Mouse (Mus musculus): ENCODE results near the gene F830045P16Rik. TPM values are rescaled to one million over a fixed set of nuclear protein-coding genes. Genes with fewer than 3 reads are reported as not detected.
"Not testable (repeated sequence)": the region's sequence is repeated elsewhere in the genome, so short reads cannot be mapped to it uniquely, and the experiment has no call there.

The F830045P16Rik gene
- total RNA-seq, 1 experiment: not detected

DNA sequence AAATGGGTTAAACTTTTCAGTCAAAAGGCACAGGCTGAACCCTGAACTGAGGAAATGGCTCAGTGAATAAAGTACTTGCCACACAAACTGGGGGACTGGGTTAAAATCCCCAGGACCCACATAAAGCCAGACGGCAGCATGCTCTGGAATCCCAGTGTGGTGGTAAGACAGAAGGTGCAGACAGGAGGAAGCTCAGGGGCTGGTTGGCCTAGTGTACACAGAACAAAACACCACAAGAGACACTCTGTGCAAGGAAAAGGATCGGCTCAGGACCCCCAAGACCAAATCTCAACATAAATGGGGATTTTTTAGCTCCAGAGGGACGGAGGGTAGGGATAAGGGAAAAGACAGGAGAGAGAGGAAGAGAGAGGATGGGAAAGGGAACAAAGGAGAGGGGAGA lies 17.9 kb downstream of the F830045P16Rik start:
- H3K9me3 ChIP-seq (ENCODE audit: control insufficient read depth, insufficient read depth, low read depth, low read length): no peaks in the 10 kb centered on the region
- no peak for DNase-seq (ENCODE audit: low read depth, low spot score)
- H3K4me3 ChIP-seq (ENCODE audit: insufficient read depth in 1 of 2, low read depth in 1 of 2, low read length in 2 of 2, poor library complexity in 1 of 2, severe bottlenecking in 1 of 2): no peak overlapping the region
- H3K36me3 ChIP-seq (ENCODE audit: control insufficient read depth, insufficient read depth, low read length, poor library complexity, severe bottlenecking): no peaks in the 10 kb centered on the region
- in situ Hi-C loops (cut with MboI; ENCODE audit: low sequenced_read_pairs in 2 of 2, unreplicated experiment in 2 of 2): no loop called here
- H3K9ac ChIP-seq (ENCODE audit: insufficient read depth, low read depth, low read length, poor library complexity, severe bottlenecking): no peak overlapping the region
- H3K27ac ChIP-seq (ENCODE audit: insufficient read depth, low read depth, low read length, poor library complexity, severe bottlenecking): no peak overlapping the region
- H3K4me1 ChIP-seq (ENCODE audit: control insufficient read depth in 2 of 2, insufficient read depth in 2 of 2, low read length in 2 of 2, poor library complexity in 1 of 2): peaks cover 0 to 9% of the 10 kb centered on the region in 2 experiments; a peak in 2 of 4 replicates
- TF ChIP-seq ZC3H11A (IDR thresholded peaks at IDR 0.05; ENCODE audit: borderline replicate concordance, low read depth, low read length) (no peak), MAFK (IDR thresholded peaks at IDR 0.05; ENCODE audit: insufficient read depth, low read depth, low read length) (no peak), HCFC1 (IDR thresholded peaks at IDR 0.05; ENCODE audit: borderline replicate concordance, insufficient read depth, low read length) (no peak), ZNF384 (IDR thresholded peaks at IDR 0.05; ENCODE audit: low read depth, low read length) (no peak), CHD2 (IDR thresholded peaks at IDR 0.05; ENCODE audit: low read depth, low read length) (no peak)

DNA sequence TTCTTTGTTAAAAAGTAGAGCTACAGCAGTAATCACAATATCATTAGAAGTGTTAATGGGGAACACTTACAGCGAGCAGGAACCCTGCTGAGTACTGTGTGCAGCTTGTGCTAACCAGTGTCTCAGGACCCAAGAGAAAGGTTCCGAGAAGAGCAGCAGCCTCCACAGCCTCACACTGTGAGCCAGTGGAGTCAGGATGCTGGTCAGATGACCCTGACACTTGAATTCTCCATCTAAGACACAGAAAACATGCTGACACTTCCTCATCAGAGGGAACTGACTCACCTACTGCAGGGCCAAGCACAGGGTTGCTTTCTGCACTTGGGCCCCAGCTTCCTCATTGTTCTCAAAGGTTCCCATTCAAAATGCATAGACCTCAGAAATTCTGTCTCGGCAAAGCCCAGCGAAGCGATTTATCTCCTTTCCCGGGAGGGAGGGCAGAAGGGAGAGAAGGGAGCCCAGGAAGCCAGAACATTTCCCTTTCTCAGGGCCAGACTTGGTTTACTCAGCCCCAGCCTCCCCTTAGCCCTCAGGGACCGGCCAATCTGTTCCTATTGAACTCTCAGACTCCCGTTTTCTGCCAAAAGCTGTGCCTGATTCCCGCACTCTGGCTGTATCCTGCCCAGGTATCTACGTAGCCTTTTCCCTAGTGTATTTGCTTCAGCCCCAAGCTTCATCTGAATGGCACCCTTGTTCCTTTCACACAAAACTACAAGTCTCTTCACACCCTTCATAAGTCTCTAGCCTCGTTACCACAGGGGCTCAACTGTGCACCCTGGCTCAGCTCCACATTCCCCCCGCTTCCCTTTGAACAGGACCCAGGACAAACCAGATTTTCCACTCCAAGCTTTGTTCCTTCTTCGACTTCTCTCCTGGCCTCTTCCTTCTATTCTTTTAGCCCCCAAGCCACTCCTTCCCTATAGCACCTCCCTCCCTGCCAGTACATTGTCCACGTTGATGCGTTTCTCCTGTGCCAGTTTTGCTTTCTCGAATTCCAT lies 21.2 kb downstream of the F830045P16Rik start:
- Histone ChIP-seq H3K27ac (ENCODE audit: insufficient read depth, low read depth, low read length, poor library complexity, severe bottlenecking) (no peak overlapping the region), H3K36me3 (ENCODE audit: control insufficient read depth, insufficient read depth, low read length, poor library complexity, severe bottlenecking) (no peaks in the 10 kb centered on the region), H3K4me3 (ENCODE audit: insufficient read depth in 1 of 2, low read depth in 1 of 2, low read length in 2 of 2, poor library complexity in 1 of 2, severe bottlenecking in 1 of 2) (no peak overlapping the region), H3K9ac (ENCODE audit: insufficient read depth, low read depth, low read length, poor library complexity, severe bottlenecking) (no peak overlapping the region), H3K9me3 (ENCODE audit: control insufficient read depth, insufficient read depth, low read depth, low read length) (no peaks in the 10 kb centered on the region), H3K4me1 (ENCODE audit: control insufficient read depth in 2 of 2, insufficient read depth in 2 of 2, low read length in 2 of 2, poor library complexity in 1 of 2) (peaks cover 0 to 9% of the 10 kb centered on the region in 2 experiments; a peak in 2 of 4 replicates)
- TF ChIP-seq MAFK (IDR thresholded peaks at IDR 0.05; ENCODE audit: insufficient read depth, low read depth, low read length) (no peak), ZC3H11A (IDR thresholded peaks at IDR 0.05; ENCODE audit: borderline replicate concordance, low read depth, low read length) (no peak), CHD2 (IDR thresholded peaks at IDR 0.05; ENCODE audit: low read depth, low read length) (no peak), HCFC1 (IDR thresholded peaks at IDR 0.05; ENCODE audit: borderline replicate concordance, insufficient read depth, low read length) (no peak), ZNF384 (IDR thresholded peaks at IDR 0.05; ENCODE audit: low read depth, low read length) (no peak)
- no peak for DNase-seq (ENCODE audit: low read depth, low spot score)
- in situ Hi-C loops (cut with MboI; ENCODE audit: low sequenced_read_pairs in 2 of 2, unreplicated experiment in 2 of 2): no loop called here

DNA sequence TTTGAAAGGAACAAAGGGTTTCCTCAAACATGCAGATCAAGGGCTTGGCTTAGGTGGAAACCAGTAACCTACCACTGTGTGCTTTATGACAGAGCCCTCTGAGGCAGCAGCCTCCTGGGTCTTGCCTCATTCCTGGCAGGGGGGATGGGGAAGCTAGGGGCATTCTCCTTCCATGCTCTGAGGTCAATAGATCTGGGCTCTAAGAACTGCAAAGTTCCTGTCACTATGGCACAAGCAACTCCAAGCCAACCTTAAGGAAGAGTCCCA lies 22.1 kb downstream of the F830045P16Rik start:
- TF ChIP-seq ZNF384 (IDR thresholded peaks at IDR 0.05; ENCODE audit: low read depth, low read length): no peak
- TF ChIP-seq ZC3H11A (IDR thresholded peaks at IDR 0.05; ENCODE audit: borderline replicate concordance, low read depth, low read length): no peak
- TF ChIP-seq MAFK (IDR thresholded peaks at IDR 0.05; ENCODE audit: insufficient read depth, low read depth, low read length): no peak
- no peak for TF ChIP-seq HCFC1 (IDR thresholded peaks at IDR 0.05; ENCODE audit: borderline replicate concordance, insufficient read depth, low read length)
- TF ChIP-seq CHD2 (IDR thresholded peaks at IDR 0.05; ENCODE audit: low read depth, low read length): no peak
- no peak overlapping the region for H3K9ac ChIP-seq (ENCODE audit: insufficient read depth, low read depth, low read length, poor library complexity, severe bottlenecking)
- H3K27ac ChIP-seq (ENCODE audit: insufficient read depth, low read depth, low read length, poor library complexity, severe bottlenecking): no peak overlapping the region
- H3K4me1 ChIP-seq (ENCODE audit: control insufficient read depth in 2 of 2, insufficient read depth in 2 of 2, low read length in 2 of 2, poor library complexity in 1 of 2): peaks cover 0 to 9% of the 10 kb centered on the region in 2 experiments; a peak in 2 of 4 replicates
- no peaks in the 10 kb centered on the region for H3K9me3 ChIP-seq (ENCODE audit: control insufficient read depth, insufficient read depth, low read depth, low read length)
- no peak overlapping the region for H3K4me3 ChIP-seq (ENCODE audit: insufficient read depth in 1 of 2, low read depth in 1 of 2, low read length in 2 of 2, poor library complexity in 1 of 2, severe bottlenecking in 1 of 2)
- in situ Hi-C loops (cut with MboI; ENCODE audit: low sequenced_read_pairs in 2 of 2, unreplicated experiment in 2 of 2): no loop called here
- no peak for DNase-seq (ENCODE audit: low read depth, low spot score)
- H3K36me3 ChIP-seq (ENCODE audit: control insufficient read depth, insufficient read depth, low read length, poor library complexity, severe bottlenecking): no peaks in the 10 kb centered on the region

DNA sequence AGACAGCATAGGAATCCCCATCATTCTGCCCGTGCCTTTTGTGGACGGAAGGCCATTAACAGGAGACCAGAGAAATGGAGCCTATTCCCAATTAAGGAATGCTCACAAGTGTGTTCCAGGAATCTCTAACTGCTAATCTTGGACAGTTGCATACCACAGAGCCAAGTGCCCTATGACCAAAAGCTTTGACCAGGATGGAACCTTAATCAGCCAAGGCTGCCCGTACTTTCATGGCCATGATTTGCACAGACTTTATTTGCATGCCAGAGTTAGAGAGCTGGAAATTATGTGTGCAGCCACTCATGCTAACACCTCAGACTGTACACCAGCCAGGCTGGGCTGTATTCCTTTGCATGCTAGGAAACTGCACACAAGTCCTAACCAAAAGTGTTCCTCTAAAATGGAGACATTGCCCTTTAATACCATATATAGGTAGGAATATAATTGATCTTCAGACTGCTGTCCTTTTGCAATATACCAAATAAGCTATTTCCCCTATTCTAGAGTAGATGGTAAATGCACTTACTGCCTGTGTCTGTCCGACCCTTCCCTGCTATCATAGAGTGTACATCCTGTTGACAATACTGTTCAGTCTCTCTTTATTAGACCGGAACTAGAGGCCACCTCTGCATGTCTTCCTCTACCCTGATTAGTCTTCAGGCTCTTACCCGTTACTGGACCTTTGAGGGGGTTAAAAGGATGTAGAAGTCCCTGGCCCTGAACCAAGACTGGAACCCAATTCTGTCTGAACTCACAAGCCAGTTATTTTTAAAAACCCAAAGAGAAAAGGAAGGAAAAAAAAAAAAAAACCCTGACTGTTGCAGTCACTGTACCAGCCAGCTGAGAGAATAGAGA lies 22.6 kb downstream of the F830045P16Rik start:
- H3K4me1 ChIP-seq (ENCODE audit: control insufficient read depth in 2 of 2, insufficient read depth in 2 of 2, low read length in 2 of 2, poor library complexity in 1 of 2): peaks cover 0 to 9% of the 10 kb centered on the region in 2 experiments; a peak in 2 of 4 replicates
- no peaks in the 10 kb centered on the region for H3K36me3 ChIP-seq (ENCODE audit: control insufficient read depth, insufficient read depth, low read length, poor library complexity, severe bottlenecking)
- no peak overlapping the region for H3K4me3 ChIP-seq (ENCODE audit: insufficient read depth in 1 of 2, low read depth in 1 of 2, low read length in 2 of 2, poor library complexity in 1 of 2, severe bottlenecking in 1 of 2)
- in situ Hi-C loops (cut with MboI; ENCODE audit: low sequenced_read_pairs in 2 of 2, unreplicated experiment in 2 of 2): no loop called here
- no peak for TF ChIP-seq ZC3H11A (IDR thresholded peaks at IDR 0.05; ENCODE audit: borderline replicate concordance, low read depth, low read length)
- TF ChIP-seq ZNF384 (IDR thresholded peaks at IDR 0.05; ENCODE audit: low read depth, low read length): peak; percentile 48; the same call in 1 of the 2 replicates
- no peak overlapping the region for H3K27ac ChIP-seq (ENCODE audit: insufficient read depth, low read depth, low read length, poor library complexity, severe bottlenecking)
- no peaks in the 10 kb centered on the region for H3K9me3 ChIP-seq (ENCODE audit: control insufficient read depth, insufficient read depth, low read depth, low read length)
- no peak overlapping the region for H3K9ac ChIP-seq (ENCODE audit: insufficient read depth, low read depth, low read length, poor library complexity, severe bottlenecking)
- no peak for DNase-seq (ENCODE audit: low read depth, low spot score)

DNA sequence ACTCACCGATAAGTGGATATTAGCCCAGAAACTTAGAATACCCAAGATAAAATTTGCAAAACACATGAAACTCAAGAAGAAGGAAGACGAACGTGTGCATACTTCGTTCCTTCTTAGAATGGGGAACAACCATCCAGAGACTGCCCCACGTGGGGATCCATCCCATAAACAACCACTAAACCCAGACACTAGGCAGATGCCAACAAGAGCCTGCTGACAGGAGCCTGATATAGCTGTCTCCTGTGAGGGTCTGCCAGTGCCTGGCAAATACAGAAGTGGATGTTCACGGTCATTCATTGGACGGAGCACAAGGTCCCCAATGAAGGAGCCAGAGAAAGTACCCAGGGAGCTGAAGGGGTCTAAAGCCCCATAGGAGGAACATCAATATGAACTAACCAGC lies 24.3 kb downstream of the F830045P16Rik start:
- H3K9ac ChIP-seq (ENCODE audit: insufficient read depth, low read depth, low read length, poor library complexity, severe bottlenecking); H3K4me3 ChIP-seq (ENCODE audit: insufficient read depth in 1 of 2, low read depth in 1 of 2, low read length in 2 of 2, poor library complexity in 1 of 2, severe bottlenecking in 1 of 2); H3K4me1 ChIP-seq (ENCODE audit: control insufficient read depth in 2 of 2, insufficient read depth in 2 of 2, low read length in 2 of 2, poor library complexity in 1 of 2); in situ Hi-C loops (cut with MboI; ENCODE audit: low sequenced_read_pairs in 2 of 2, unreplicated experiment in 2 of 2); H3K9me3 ChIP-seq (ENCODE audit: control insufficient read depth, insufficient read depth, low read depth, low read length); DNase-seq (ENCODE audit: low read depth, low spot score); H3K36me3 ChIP-seq (ENCODE audit: control insufficient read depth, insufficient read depth, low read length, poor library complexity, severe bottlenecking); H3K27ac ChIP-seq (ENCODE audit: insufficient read depth, low read depth, low read length, poor library complexity, severe bottlenecking): not testable (repeated sequence)
